Mouse (Mus musculus) heart, postnatal 14 days (tissue): Measurements from ENCODE around the gene Ldhb. TPM values are rescaled to one million over a fixed set of nuclear protein-coding genes. Genes with fewer than 3 reads are reported as not detected.

Experiments used
- DNase-seq, 2 experiments: peaks; one replicate each; pipeline ENCODE4 v3.0.0; 2021 to 2022
- intact Hi-C: fragments of 180-260 bp; cut with DNase I; formaldehyde crosslinking; loops from one replicate; pipeline ENCODE4 v1.15.1; 2025
- total RNA-seq, 2 experiments: library from RNA; stranded (reverse); gene quantifications; 2 replicates each; pipeline ENCODE4 v1.2.3; 2021

The Ldhb gene
- total RNA-seq, 2 experiments from 2014 or later = 1,994 to 2,026 TPM

- intact Hi-C loops = no loop called here
- DNase-seq = no peak
These were observed 49.7 kb downstream of the Ldhb start for GRCm38 (mm10) chr6:142458010-142458409.

DNA sequence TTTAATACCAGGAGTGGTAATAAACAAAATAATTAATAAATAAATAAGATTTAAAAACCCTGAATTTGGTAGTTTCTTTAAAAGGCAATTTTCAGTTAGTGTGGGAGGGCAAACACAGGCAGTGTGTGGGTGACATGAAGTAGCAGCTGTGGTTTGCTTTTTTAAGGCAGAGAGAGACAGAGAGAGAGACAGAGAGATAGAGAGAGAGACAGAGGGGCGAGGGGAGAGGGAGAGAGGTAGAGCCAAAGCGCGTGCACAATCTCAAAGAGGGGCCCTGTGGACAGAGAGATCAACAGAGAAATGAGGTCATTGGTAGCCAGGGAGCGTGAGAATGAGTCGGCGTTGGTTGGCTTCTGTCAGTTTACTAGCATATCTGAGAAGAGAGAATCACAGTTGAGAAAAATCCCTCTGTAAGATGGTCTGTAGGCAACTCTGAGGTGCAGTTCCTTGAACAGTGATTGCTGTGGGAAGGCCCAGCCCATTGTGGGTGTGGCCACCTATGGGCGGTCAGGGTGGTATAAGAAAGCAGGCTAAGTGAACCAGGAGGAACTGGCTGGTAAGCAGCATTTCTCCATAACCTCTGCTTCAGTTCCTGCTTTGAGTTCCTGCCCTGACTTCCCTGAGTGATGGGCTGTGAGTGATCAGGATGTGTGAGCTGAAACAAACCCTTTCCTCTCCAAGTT is 52.3 kb downstream of the Ldhb start:
- intact Hi-C loops = no loop called here
- no peak for DNase-seq

GRCm38 (mm10) chr6:142453311-142453710 is 54.4 kb downstream of the Ldhb start:
- intact Hi-C loops = no loop called here
- DNase-seq = no peak

DNA sequence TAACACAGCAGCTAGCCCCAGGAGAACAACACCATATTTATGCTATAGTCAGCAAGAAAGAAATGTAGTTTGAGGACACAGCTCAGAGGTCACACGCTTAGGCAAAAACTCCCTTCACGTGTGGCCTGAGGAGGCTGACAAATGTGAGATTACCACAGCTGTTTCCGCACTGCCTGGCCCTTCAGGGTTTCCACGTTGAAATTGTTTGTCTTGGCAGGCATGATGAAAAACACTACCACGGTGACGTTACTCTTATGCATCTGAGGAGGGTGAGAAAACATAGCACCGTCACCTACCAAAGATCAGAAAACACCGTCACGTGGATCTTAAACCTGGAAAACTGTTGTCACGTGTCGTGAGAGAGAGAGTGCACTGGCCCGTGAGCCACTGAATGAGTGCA is 56.4 kb downstream of the Ldhb start:
- intact Hi-C loops = no loop called here
- DNase-seq = no peak

Other genes starting within 250 kb of the Ldhb start
- not detected for gene Iapp, start 209.5 kb downstream of the Ldhb start, total RNA-seq
- not detected for gene Slco1a5, start 185.0 kb downstream of the Ldhb start, total RNA-seq
- 1 to 10 TPM; 7.7 to 8.9 TPM for gene Pyroxd1, start 162.3 kb downstream of the Ldhb start, total RNA-seq
- 1 to 10 TPM; 7.6 to 8.9 TPM for gene Recql, start 120.9 kb downstream of the Ldhb start, total RNA-seq
- gene Golt1b, start 120.7 kb downstream of the Ldhb start, total RNA-seq = 10 to 100 TPM; 16.7 to 18.7 TPM
- not detected for gene Spx, start 94.5 kb downstream of the Ldhb start, total RNA-seq
- gene Gys2, start 34.8 kb downstream of the Ldhb start, total RNA-seq = under 1 TPM in 1 of 2 experiments, not detected in 1; 0.17 TPM
- gene Kcnj8, start 63.7 kb upstream of the Ldhb start, total RNA-seq = 10 to 100 TPM; 33.3 to 39.2 TPM
- 100 to 1,000 TPM; 223 to 229 TPM for gene Abcc9, start 194.4 kb upstream of the Ldhb start, total RNA-seq
- 10 to 100 TPM; 38.6 to 39.4 TPM for gene Cmas, start 248.7 kb upstream of the Ldhb start, total RNA-seq